Mouse (Mus musculus): ENCODE data around the gene Inhbe. TPM values are rescaled to one million over a fixed set of nuclear protein-coding genes. Genes with fewer than 3 reads are reported as not detected.

Inhbe gene
- total and polyA plus RNA-seq, 3 experiments = 0.01 to 0.11 TPM; not detected in 1

- DNase-seq (ENCODE audit: low spot score) = no peak
- no peak for TF ChIP-seq GATA2 (IDR thresholded peaks at IDR 0.05; ENCODE audit: borderline replicate concordance, low read depth, low read length)
- no peak overlapping the region for H3K4me3 ChIP-seq (ENCODE audit: low read depth, low read length)
- peaks cover 8% of the 10 kb centered on the region for H3K27me3 ChIP-seq (ENCODE audit: insufficient read depth, low read length)
- H3K36me3 ChIP-seq (replicated peaks) = peaks cover 3% of the 10 kb centered on the region
- H3K9me3 ChIP-seq (replicated peaks) = no peaks in the 10 kb centered on the region
- H3K4me1 ChIP-seq (ENCODE audit: insufficient read depth, low read depth, low read length) = peaks cover 19% of the 10 kb centered on the region
- ATAC-seq (ENCODE audit: extremely low read depth, insufficient number of reproducible peaks, low FRiP score, poor library complexity, severe bottlenecking) = no peak
These were observed 23.5 kb upstream of the Inhbe start for GRCm38 (mm10) chr10:127377700-127378099.

- Histone ChIP-seq H3K36me3 (replicated peaks) (no peaks in the 10 kb centered on the region), H3K4me3 (ENCODE audit: low read depth, low read length) (no peak overlapping the region), H3K9me3 (replicated peaks) (no peaks in the 10 kb centered on the region), H3K4me1 (ENCODE audit: insufficient read depth, low read depth, low read length) (peaks cover 3% of the 10 kb centered on the region; the same call in 1 of the 2 replicates), H3K27me3 (ENCODE audit: insufficient read depth, low read length) (peaks cover 28% of the 10 kb centered on the region)
- ATAC-seq (ENCODE audit: extremely low read depth, insufficient number of reproducible peaks, low FRiP score, poor library complexity, severe bottlenecking) (no peak), DNase-seq (ENCODE audit: low spot score) (no peak)
- TF ChIP-seq POLR2AphosphoS5 (IDR thresholded peaks at IDR 0.05; ENCODE audit: insufficient replicate concordance, low read depth, low read length) (no peak), TAL1 (conservative IDR thresholded peaks at IDR 0.05; ENCODE audit: low read depth, low read length) (no peak), CTCF (IDR thresholded peaks at IDR 0.05; ENCODE audit: low read depth, low read length) (no peak), GATA1 (IDR thresholded peaks at IDR 0.05; ENCODE audit: borderline replicate concordance, low read length) (no peak), GATA2 (IDR thresholded peaks at IDR 0.05; ENCODE audit: borderline replicate concordance, low read depth, low read length) (no peak)
These were observed 16.8 kb upstream of the Inhbe start for GRCm38 (mm10) chr10:127371023-127371422.

DNA sequence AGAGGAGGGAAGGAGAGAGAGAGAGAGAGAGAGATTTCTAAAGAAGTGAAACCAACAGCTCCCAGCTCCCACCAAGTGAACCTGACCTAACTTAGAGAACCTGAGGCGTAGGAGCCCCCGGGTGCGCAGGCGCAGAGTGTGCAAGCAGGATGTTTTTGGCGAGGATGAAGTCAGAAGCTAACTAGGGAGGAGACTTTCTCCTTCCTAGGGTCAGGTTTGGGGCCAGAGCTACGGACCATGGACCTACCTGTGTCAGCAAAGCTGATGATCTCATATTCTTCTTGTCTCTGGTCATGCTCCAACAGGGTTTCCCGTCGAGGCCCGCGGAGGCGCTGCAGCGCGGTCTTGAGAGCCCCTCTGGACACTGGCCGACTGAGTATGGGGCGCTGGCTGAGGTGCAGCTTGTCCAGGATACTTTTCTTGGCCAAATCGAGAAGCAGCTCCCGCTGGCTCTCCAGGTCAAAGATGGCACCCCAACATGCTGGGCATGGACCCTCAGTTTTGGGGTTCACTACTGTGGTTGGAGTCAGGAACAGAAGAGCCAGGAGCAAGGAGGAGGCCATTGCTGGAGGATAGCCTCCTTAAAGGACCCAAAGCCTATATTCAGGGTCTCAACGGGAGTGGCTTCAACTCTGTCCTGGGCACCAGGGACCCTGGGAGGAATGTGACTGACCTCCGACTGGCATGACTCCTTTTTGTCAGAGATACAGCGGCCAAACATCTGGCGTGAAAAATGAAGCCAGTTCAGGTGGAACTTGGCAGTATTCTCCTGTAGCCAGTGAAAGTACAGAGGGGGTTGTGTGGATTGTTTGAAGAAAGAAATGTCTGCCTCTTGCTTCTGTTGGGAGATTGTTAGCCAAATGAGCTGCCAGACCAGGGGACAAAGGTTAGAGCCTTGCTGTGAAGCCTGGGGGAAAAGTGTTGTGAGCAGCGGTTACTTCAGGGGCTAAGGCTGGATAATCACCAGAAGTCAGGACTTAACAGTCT is 15.9 kb upstream of the Inhbe start, which contains the start of gene Inhbc:
Gene Inhbc, minus strand, starts transcription at position 598 of the 987 bp plus-strand sequence.
- TF ChIP-seq GATA2 (IDR thresholded peaks at IDR 0.05; ENCODE audit: borderline replicate concordance, low read depth, low read length) (no peak), POLR2AphosphoS5 (IDR thresholded peaks at IDR 0.05; ENCODE audit: insufficient replicate concordance, low read depth, low read length) (no peak), GATA1 (IDR thresholded peaks at IDR 0.05; ENCODE audit: borderline replicate concordance, low read length) (no peak), TAL1 (conservative IDR thresholded peaks at IDR 0.05; ENCODE audit: low read depth, low read length) (no peak), CTCF (IDR thresholded peaks at IDR 0.05; ENCODE audit: low read depth, low read length) (no peak)
- DNase-seq (ENCODE audit: low spot score) (no peak), ATAC-seq (ENCODE audit: extremely low read depth, insufficient number of reproducible peaks, low FRiP score, poor library complexity, severe bottlenecking) (no peak)
- Histone ChIP-seq H3K9me3 (replicated peaks) (no peaks in the 10 kb centered on the region), H3K4me3 (ENCODE audit: low read depth, low read length) (no peak within 1 kb of the TSS), H3K4me1 (ENCODE audit: insufficient read depth, low read depth, low read length) (peaks cover 3% of the 10 kb centered on the region; the same call in 1 of the 2 replicates), H3K27me3 (ENCODE audit: insufficient read depth, low read length) (peaks cover 28% of the 10 kb centered on the region), H3K36me3 (replicated peaks) (no peaks in the 10 kb centered on the region)

DNA sequence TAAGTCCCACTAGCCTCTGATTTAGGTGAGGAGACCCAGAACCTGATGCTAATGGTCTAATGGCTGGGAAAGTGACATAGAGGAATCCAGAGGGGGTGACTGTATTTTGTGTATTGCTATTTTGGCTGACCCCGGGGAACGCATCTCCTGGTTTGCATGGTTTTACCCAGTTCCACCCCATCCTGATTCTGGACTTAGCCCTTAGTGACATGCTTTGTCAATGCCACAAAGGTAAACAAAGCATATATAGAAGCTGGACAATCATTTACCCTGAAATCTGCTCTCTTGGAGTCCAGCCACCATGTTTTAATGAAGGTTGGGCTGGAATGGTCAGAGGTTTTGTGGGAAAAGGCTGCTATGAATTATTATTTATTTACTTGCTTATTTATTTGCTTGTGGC is 14.1 kb upstream of the Inhbe start:
- DNase-seq (ENCODE audit: low spot score) (no peak), ATAC-seq (ENCODE audit: extremely low read depth, insufficient number of reproducible peaks, low FRiP score, poor library complexity, severe bottlenecking) (no peak)
- Histone ChIP-seq H3K36me3 (replicated peaks) (no peaks in the 10 kb centered on the region), H3K4me1 (ENCODE audit: insufficient read depth, low read depth, low read length) (peaks cover 3% of the 10 kb centered on the region; the same call in 1 of the 2 replicates), H3K27me3 (ENCODE audit: insufficient read depth, low read length) (peaks cover 28% of the 10 kb centered on the region), H3K4me3 (ENCODE audit: low read depth, low read length) (no peak overlapping the region), H3K9me3 (replicated peaks) (no peaks in the 10 kb centered on the region)
- no peak for TF ChIP-seq GATA2 (IDR thresholded peaks at IDR 0.05; ENCODE audit: borderline replicate concordance, low read depth, low read length)
- TF ChIP-seq POLR2AphosphoS5 (IDR thresholded peaks at IDR 0.05; ENCODE audit: insufficient replicate concordance, low read depth, low read length) = no peak
- no peak for TF ChIP-seq TAL1 (conservative IDR thresholded peaks at IDR 0.05; ENCODE audit: low read depth, low read length)
- TF ChIP-seq CTCF (IDR thresholded peaks at IDR 0.05; ENCODE audit: low read depth, low read length) = no peak
- no peak for TF ChIP-seq GATA1 (IDR thresholded peaks at IDR 0.05; ENCODE audit: borderline replicate concordance, low read length)

- H3K9me3 ChIP-seq (replicated peaks) = no peaks in the 10 kb centered on the region
- peaks cover 31% of the 10 kb centered on the region for H3K27me3 ChIP-seq (ENCODE audit: insufficient read depth, low read length)
- H3K4me3 ChIP-seq (ENCODE audit: low read depth, low read length) = no peak overlapping the region
- TF ChIP-seq GATA1 (IDR thresholded peaks at IDR 0.05; ENCODE audit: borderline replicate concordance, low read length) (no peak), GATA2 (IDR thresholded peaks at IDR 0.05; ENCODE audit: borderline replicate concordance, low read depth, low read length) (no peak), TAL1 (conservative IDR thresholded peaks at IDR 0.05; ENCODE audit: low read depth, low read length) (no peak), POLR2AphosphoS5 (IDR thresholded peaks at IDR 0.05; ENCODE audit: insufficient replicate concordance, low read depth, low read length) (no peak), CTCF (IDR thresholded peaks at IDR 0.05; ENCODE audit: low read depth, low read length) (no peak)
- ATAC-seq (ENCODE audit: extremely low read depth, insufficient number of reproducible peaks, low FRiP score, poor library complexity, severe bottlenecking) = no peak
- no peaks in the 10 kb centered on the region for H3K36me3 ChIP-seq (replicated peaks)
- peaks cover 3% of the 10 kb centered on the region; the same call in 1 of the 2 replicates for H3K4me1 ChIP-seq (ENCODE audit: insufficient read depth, low read depth, low read length)
- DNase-seq (ENCODE audit: low spot score) = no peak
These were observed 12.9 kb upstream of the Inhbe start for GRCm38 (mm10) chr10:127367116-127367515.

DNA sequence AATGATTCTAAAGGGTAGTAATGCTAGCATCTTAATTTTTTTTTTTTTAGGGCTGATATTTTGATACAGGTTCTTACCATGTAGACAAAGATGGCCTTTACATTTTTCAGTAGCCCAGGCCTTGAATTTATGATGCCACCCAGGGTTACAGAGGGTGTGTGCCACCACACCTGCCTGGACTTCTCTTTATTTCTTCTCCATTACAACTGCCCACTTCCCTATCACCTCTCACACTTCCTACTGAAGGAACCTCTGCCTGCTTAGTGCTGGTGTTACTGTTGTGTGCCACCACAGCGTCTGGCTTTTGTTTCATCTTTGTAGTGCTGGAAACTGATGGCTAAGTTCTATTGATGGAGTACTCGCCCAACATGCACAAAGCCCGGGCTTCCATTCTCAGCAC is 6.5 kb upstream of the Inhbe start:
- peaks cover 39% of the 10 kb centered on the region for H3K27me3 ChIP-seq (ENCODE audit: insufficient read depth, low read length)
- ATAC-seq (ENCODE audit: extremely low read depth, insufficient number of reproducible peaks, low FRiP score, poor library complexity, severe bottlenecking) (no peak), DNase-seq (ENCODE audit: low spot score) (no peak)
- no peak overlapping the region for H3K4me3 ChIP-seq (ENCODE audit: low read depth, low read length)
- TF ChIP-seq POLR2AphosphoS5 (IDR thresholded peaks at IDR 0.05; ENCODE audit: insufficient replicate concordance, low read depth, low read length) = no peak
- no peak for TF ChIP-seq GATA2 (IDR thresholded peaks at IDR 0.05; ENCODE audit: borderline replicate concordance, low read depth, low read length)
- no peak for TF ChIP-seq GATA1 (IDR thresholded peaks at IDR 0.05; ENCODE audit: borderline replicate concordance, low read length)
- TF ChIP-seq CTCF (IDR thresholded peaks at IDR 0.05; ENCODE audit: low read depth, low read length) = no peak
- TF ChIP-seq TAL1 (conservative IDR thresholded peaks at IDR 0.05; ENCODE audit: low read depth, low read length) = no peak
- no peaks in the 10 kb centered on the region for H3K36me3 ChIP-seq (replicated peaks)
- H3K4me1 ChIP-seq (ENCODE audit: insufficient read depth, low read depth, low read length) = no peaks in the 10 kb centered on the region
- no peaks in the 10 kb centered on the region for H3K9me3 ChIP-seq (replicated peaks)
